Mouse (Mus musculus) thymus, postnatal 0 days (tissue): ENCODE results near the gene Tlk1. TPM values are rescaled to one million over a fixed set of nuclear protein-coding genes. Genes with fewer than 3 reads are reported as not detected.

Source experiments
- DNase-seq: peaks from one replicate; pipeline ENCODE4 v3.0.0-alpha.2; 2015; ENCODE audit warnings: low spot score
- polyA plus RNA-seq: library from polyadenylated mRNA; unstranded; fragments of >200 nt; fragmentation: Nextera tagmentation; extraction: Ambion mirVana; gene quantifications from 2 replicates; pipeline ENCODE4 v1.2.1, GENCODE M21; 2015

Gene Tlk1
- polyA plus RNA-seq, 1 experiment from 2014 or later: 45.3 TPM

DNA sequence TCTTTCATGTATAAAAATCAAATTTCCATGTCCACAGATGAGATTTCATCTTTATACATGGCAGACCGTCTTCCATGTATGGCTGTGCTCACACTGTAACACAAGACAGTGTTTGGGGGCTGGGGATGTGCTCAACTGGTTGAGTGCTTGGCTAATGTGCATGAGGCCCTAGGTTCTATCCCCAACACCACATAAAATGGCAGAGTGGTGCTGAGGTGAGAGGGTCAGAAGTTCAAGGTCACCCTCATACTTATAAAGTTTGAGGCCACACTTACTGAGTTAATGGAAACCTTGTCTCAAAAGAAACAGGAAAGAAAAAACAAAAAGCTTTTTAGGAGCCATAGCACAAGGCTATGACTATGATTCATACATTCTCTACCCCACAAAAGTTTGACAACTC, 25.1 kb downstream of the Tlk1 start:
- no peak for DNase-seq

DNA sequence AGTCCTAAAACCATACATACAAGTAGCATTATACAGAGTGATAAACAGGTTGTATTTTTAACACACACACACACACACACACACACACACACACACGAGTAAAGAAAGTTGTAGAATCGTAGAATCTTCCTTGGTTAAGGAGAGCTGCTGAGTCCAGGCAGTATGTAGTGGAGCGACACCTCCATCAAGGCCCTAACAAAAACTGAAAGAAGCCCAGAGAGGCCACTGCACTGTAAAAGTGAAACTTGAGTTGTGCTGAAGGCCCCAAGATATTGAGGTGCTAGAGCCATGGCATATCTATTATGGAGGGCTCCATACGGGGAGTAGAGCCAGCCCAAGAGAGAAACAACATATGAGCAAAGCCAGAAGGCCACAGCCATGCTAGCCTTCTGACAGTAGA, 32.3 kb downstream of the Tlk1 start:
- no peak for DNase-seq

DNA sequence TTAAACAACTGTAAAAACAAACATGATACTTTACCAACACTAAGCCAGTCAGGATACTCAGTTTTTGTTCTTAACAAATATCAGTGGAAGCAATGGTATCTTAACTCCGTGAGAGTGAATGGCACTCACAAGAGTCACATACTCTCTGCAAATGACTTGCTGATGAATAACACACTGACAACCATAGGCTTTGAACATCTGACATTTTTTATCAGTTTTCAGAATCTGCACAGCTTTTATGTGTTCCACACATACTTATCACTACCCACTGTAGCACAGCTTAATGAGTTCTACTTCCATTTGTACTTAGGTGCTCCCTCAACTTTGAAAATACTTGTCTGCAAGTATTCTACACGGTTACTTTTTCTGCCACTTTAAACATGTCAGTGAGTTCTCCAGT, 35.3 kb downstream of the Tlk1 start:
- DNase-seq: peak; percentile 39

DNA sequence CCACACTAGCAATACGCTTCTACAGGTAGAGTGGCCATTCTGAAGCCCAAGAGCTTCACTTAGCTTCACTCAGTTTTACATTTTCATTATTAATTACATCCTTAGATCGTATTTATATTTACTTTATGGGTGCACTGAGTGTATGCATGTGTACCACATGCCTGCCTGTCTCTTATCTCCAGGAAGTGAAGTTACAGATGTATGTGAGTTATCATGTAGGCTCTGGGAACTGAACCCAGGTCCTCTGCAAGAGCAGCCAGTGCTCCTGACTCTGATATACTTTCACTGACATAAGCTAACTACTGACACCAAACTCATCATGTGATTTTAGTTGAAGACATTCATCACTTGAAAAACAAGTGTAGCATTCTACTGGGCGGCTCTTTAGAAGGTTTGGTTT, 36.2 kb downstream of the Tlk1 start:
- no peak for DNase-seq

DNA sequence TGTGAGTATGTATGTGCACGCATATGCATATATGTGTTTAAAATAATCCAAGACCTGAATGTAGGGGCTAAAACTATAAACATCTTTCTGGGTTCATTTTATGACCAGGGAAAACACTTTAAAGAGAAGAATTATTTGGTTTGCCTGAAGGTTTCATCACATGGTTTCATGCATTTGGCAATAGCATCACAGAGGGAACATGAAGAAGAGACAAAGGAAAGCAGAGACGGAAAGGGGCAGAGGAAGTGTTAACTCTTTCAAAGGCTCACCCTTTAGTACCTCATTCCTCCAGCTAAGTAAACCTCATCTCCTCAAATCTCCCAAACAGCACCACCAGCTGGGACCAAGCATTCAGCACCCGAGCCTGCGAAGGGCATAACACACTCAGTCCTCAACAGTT, 41.1 kb downstream of the Tlk1 start:
- DNase-seq: no peak

DNA sequence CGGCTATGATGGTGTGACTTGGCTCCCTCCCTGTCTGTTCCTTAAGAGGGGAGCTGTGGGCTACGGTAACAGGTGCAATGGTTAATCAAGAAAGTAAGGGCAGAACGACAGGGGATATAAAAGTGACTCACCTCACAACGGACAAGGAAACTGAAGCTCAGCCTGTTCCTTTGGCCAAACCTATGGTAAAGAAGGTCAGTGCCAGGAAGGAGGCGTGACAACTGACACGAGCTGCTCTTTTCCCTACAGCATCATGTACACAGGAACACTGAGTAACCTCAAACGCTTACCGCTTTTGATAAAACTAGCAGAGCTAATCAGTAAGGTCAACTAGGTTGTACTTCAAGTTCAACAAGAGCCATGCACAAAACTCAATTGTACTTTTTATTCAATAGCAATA, 42.0 kb downstream of the Tlk1 start:
- no peak for DNase-seq

DNA sequence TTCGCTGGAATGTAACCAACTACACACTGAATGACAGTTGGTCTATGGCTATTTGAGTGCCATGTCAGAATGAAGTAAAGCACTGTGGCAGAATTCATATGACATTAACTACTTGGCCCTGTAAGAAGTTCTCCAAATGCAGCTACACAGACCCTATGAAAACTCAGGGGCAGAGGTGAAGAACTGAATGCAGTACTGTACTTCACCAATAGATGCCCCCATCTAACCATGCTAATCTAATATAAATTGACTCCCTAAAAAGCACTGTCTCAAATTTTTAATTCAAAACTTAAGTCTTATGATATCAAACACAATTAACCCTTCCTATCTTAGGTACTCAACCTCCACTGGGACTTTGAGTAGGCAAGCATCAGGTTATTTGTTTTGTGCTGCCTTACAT, 45.9 kb downstream of the Tlk1 start:
- DNase-seq: peak; percentile 76

DNA sequence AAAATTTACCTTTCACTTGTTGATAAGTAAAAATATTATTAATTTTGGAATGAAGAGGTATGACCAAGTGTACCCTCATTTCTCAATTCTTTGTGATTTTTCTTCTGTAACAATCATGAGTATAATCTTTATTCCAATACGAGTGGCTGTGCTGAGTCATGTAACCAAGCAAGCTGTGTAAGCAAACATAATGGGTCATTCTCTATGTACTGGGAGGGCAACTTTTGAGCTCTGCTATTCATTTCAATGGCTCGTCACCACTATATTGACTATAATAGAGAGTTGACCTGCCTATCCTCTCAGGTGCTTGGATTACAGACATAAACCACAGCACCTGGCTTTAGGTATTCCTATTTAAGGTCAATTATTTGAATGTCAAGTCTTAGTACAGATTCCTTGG, 48.8 kb downstream of the Tlk1 start:
- no peak for DNase-seq

DNA sequence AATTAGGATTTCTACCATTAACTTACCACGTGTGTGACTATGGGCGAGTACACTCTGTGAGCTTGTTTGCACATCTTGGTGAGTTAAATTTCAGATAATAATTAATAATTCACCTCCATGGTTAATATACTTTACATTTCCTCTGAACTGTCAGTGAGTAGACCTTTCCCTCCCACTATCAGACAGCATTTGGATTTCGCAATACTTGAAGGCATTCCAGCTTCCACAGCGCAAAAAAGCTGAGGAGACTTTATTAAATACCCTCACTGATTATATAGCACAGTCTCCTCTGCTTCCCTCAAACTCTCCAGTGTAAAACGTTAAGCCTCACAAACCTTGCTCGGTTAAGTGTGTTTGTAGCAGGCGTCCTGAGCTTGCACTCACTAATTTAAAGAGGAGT, 60.8 kb downstream of the Tlk1 start:
- DNase-seq: no peak

DNA sequence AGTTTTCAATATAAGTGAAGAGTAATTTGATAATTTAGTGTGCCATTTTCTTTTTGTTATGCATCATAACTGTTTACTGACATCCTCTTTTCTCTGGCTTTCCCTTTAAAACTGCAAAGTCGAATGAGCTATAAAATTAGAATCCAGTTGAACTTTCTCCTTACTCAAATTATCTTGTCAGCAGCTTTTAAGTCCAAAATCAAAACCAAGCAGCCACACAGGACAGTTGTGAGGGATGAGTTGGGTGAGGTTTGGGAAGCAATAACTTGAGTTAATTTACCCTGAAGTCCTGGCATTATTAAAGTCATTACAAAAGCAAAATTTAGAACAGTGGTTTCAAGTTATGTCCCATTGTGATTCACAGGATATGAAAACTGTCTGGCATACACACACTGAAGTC, 62.8 kb downstream of the Tlk1 start:
- DNase-seq: no peak

DNA sequence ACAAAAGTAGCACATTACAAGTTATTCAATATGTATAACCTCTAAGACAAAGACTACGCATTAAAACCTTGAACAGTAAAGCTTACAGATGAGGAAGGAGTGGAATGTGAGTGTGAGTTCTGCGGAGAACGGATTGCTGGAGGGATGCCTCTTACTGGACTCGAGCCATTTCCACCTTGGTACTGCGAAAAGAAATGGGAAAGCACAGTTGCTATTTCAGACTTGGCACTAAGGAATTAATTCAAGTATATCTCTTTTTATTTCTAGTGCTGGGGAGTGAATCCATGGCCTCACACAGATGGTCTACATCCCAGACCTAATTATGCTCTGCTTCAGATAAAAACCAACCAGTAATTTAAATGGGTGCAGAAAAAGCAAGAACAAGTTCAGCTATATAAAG, 73.4 kb downstream of the Tlk1 start:
- DNase-seq: no peak

DNA sequence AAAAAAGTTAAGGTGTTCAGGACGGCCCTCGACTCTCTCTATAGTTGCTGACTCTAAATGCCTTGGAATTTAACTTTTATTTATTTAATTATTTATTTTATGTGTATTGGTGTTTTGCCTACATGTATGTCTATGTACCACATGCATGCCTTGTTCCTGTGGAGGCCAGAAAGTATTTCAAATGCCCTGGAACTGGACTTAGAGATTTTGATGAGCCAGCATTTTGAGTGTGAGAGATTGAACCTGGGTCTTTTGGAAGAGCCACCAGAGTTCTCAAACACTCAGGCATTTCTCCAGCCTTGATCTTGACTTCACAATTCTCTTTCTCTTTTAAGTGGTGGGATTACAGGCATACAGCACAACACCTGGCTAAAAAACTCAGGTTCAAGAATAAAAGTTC, 73.9 kb downstream of the Tlk1 start:
- DNase-seq: no peak

DNA sequence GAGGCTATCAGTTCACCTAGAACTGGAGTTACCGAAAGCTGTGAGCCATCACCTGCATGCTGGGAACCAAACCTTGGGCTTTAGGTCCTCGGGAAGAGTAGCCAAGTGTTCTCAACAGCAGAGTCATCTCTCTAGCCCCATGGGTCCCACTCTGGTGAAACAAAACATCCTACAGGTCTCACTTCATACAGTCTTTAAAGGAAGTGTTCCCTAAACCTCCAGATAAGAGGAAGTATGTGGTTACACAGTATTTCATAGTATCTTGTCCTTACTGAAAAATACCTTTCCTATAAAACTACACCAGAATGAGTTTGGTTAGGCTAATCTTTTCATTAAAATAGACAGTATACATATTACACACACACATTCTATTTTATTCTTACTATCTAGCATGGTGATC, 82.9 kb downstream of the Tlk1 start:
- DNase-seq: no peak

DNA sequence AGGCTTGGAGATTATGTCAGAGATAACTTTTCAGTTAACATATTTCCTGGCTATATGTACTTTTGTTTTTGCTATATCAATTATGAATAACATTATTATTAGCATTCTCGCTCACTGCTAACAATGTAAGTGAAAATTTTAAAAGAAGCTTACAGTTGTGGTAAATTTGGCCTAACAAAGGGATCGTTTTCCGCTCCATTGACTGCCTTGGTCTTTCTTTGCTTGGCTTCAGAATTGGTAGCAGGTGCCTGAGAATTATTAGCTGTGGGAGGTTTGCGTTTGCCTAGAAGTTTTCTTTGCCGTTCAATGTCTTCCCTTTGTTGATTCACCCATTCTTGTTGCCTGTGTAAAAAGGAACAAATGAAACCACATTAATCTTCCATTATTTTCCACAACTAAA, 83.6 kb downstream of the Tlk1 start:
- no peak for DNase-seq

DNA sequence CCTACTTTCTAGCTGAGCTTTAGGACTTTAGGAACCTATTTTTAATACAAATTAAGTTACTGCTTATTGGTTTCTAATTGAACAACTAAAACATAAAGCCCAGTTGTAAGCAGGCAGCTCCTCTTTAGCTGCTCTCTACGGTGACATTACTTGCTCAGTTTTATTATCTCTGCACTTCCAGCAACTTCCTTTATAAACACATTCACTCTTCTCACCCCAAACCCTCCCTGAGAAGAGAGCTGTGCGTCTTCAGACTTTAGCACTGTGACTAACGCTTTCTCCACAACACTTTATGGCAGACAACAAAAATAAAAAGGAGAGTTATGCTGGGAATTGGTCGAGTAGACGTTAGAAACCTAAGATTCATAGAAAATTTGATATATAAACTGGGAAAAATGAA, 89.5 kb downstream of the Tlk1 start:
- no peak for DNase-seq

DNA sequence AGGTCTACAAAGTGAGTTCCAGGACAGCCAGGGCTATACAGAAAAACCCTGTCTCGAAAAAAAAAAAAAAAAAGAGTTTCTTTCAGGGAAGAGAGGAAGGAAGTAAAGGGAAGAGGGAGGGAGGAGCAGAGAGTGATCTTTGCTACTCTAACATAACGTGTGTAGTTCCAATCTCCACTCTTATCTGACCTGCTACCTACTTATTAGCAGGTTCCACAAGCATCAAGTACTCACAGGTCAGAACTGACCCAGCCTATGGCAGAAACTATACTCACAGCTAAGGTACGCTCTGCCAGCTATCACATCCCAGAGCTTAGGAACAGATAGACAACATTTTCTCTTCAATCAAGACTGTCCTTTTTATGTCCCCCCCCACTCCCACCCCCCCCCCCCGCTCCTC, 90.0 kb downstream of the Tlk1 start:
- DNase-seq: no peak

DNA sequence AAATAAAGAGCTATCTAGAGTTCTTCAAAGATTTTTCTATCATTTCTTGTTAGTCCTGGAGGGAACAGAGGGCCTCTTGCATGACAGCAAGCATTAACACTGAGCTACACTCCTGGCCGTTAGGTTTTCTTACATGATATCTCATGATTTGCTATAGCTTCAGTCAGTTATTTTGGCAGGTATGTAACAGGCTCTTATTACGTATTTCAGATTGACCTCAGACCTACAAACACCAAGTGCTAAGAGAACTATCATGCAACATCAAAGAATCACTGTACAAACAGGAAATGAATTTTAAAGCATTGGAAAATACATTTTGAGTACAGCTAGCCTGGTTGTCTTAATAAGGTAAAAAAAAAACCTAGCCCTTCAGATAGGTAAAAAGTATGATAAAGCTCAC, 98.4 kb downstream of the Tlk1 start:
- DNase-seq: no peak

DNA sequence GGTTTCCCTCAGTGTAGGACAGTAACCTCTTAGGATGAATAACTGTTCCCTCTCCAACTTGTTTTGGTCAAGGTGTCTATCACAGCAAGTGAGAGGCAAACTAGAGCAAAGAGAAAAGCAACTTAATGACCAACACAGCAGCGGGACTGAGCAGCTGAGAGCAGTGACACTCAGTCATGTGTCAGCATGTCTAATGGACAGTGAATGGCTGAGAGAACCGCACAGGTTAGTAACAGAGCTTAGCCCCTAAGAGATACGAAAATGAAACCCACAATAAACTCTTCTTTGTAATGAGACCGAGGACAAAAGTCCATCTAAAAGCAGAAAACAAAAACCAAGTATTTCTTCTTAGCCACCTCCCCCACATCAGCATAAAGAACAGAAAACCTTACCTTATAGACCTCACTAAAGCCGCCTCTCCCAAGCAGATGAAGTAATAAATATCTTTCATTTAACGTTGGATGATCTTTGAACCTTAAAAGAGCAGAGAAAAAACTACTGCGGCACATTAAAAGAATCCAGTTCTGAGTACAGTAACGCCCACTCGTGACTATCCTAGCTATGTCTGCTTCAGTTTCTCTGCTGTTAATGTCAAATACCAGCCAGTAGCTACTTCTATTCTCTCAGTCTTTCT, 101.8 kb downstream of the Tlk1 start:
- no peak for DNase-seq

DNA sequence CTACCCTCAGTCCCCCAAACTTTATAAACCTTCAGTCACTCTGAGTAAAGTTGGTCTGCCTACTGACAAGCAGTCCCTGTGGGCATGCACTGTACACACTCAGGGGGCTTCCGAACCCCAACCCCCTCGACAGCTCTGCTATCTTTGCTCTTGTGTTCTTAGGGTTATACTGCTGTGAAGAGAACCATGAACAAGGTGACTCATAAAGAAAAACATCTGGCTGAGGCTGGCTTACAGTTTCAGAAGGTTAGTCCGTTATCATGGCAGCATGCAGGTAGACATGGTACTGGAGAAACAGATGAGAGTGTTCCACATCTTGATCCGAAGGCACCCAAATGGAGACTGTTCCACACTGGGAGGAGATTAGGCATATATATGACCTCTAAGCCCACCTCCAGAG, 114.7 kb downstream of the Tlk1 start:
- DNase-seq: no peak

DNA sequence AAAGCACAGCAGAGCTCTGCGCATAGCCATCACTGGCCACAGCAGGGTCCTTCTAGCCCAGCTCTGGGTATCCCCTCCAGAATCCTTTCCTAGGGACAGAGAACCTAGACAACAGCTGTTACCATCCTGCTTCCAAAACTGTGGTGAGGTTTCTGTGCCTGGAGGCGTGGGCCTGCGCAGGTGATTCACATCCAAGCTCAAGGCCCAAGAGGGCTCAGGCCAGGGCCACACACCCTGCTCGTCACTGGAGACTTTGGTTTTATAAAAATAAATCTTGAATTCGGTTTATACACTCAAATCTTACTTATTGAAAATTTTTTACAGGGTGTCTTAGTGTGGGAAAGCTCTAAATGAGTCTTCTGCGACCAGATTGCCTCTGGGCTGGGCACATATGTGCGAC, 115.3 kb downstream of the Tlk1 start:
- no peak for DNase-seq

DNA sequence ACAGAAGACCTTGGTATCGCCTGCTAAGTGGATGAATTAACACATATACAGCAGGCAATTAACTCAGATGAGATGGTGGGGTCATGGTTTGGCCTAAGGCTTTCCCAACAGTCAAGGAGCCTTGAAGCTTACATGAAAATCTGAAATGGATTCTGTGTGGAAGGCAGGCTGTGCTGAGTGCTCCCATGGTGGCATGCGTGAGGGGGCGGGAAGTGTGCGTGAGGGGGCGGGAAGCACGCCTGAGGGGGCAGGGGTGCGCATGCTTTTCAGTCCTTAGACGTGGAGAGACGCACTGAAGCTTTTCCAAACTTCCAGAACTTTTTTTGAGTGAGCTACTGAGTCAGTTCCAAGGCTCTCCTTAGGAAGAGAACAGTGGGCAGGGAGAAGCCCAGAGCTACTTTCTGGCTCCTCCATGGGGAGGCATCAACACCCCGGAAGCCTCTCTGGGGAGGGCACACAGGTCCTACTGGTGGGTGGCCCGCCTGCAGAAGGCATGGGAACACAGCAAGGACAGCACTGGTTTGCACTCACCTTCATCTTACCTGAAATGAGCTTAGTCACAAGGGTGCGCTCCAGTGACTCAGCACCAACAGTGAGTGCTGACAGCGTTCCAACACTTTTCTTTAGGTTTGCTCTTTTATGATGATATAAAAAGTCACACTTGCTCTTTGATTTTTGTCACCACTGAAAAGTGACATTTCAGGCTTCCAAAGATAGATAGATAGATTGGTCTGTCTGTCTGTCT, 116.4 kb downstream of the Tlk1 start:
- DNase-seq: no peak

DNA sequence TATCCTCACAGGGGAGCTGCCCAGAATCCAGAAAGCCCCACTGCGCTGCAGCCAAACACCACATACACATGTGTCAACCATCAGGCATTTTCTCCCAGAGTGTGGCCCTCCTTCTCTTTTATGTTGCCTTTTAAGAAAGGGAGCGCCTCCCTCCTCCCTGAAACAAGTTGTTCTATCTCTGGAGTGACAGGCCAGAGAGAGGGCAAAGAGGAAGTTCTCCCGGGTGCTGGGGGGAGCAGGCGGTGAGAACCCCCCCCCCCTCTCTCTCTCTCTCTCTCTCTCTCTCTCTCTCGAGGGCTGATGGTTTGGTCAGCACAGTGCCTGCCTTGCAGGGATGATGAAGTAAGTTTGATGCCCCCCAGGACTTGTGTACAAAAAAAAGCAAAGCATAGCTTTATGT, 123.1 kb downstream of the Tlk1 start:
- no peak for DNase-seq

DNA sequence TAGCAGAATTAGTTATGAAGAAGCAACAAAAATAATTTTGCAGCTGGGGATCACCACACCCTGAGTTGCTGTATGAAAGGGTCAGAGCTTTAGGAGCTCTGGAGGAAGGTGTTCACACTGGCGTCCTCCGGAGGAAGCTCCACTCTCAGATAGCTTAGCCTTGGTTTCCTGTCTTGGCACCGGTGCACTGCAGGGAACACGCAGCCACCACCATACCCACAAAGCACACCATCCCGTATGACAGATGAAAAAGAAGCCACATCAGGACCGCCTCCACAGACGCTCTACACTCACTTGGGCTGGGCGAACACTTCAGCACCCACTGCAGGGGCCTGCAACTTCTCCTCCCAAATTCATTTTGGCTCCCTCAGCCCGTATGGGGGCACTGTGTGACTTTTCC, 124.0 kb downstream of the Tlk1 start:
- peak; percentile 66 for DNase-seq

DNA sequence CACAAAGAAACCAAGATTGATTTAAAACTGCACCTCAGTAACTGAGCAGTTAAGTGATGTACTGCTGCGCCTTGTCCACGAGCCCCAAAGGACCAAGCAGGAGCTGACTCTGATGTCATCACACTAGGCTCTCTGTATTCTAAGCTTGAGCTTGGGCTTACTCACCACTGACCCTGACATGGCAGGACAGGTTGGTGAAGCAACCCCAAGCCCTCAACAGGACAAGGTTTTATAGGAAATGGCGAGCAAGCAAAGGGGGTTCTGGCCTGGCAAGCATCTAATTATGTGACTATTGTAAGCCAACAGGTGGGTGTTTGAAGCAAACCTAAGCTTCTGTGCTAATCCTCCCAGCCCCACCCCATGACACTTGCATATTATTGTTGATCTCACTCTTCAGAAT, 124.7 kb downstream of the Tlk1 start:
- DNase-seq: no peak
